Mouse (Mus musculus) erythroid progenitor cell, adult 5-6 weeks (primary cell): ENCODE results near the gene Enpp7. TPM values are rescaled to one million over a fixed set of nuclear protein-coding genes. Genes with fewer than 3 reads are reported as not detected.

ENCODE experiments used
- ATAC-seq: replicated peaks from 2 replicates; pipeline ENCODE4 v1.8.0; 2016; ENCODE audit warnings: moderate number of reproducible peaks, mild to moderate bottlenecking, moderate TSS enrichment, inconsistent platforms; ENCODE audit not compliant: poor library complexity, low FRiP score, severe bottlenecking
- total RNA-seq, 2 experiments: library from RNA; stranded (forward) in 1 of 2; stranded (reverse) in 1 of 2; fragments of 150-400 nt in 1 of 2; fragments of 186-747, 209-891 nt in 1 of 2; gene quantifications; 2 replicates each; pipeline versions ENCODE4 v1.2.3 to v1.2.4; 2015 to 2017; ENCODE audit warnings: low replicate concordance in 2 of 2

Enpp7 gene
- total RNA-seq, 2 experiments from 2014 or later, result not detected

DNA sequence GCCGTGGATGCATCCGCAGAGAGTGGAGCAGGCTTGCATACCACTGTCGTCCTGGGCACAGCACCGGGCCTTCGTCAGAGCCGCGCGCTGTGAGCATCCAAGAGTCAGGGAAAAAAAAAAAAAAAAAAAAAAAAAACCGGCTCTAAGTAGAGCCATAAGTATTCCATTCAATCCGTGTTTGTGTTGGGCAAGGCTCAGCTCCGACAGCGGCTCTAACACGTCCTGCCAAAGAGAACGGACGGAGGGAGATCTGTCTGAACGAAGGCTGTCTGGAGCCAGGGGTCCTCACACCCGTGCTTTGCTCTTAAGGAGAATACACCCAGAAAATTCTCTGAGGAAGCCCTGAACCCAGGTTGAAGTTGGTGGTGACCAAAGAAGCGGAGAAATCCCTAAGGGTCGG is 46.6 kb downstream of the Enpp7 start:
- ATAC-seq, result no peak

DNA sequence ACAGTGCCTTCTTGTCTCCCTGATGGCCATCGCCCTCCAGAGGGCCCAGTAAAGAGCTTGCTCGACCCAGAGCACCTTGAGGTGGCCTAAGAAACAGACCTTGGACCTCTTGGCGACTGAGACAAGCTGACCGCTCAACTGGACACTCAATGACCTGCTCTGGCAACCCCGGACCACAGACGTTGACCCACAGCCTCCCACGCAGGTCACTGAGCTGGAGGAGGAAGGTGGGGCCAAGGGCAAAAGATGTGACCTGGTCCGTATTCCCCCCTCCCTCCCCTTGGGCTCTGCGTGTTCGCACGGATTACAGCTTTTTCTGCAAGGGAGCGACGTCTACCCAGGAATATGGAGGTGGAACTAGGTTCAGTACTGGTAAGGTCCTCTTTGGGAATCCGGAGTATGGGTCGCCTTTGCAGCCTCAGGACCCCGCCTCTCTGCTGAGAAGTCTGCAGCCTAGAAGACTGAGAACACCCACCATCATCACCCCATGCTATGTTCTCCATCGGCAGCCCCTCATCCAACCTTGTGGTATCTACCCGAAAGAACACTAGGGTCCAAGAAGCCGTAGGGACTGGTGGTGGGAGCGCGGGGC is 47.2 kb downstream of the Enpp7 start:
- no peak for ATAC-seq

DNA sequence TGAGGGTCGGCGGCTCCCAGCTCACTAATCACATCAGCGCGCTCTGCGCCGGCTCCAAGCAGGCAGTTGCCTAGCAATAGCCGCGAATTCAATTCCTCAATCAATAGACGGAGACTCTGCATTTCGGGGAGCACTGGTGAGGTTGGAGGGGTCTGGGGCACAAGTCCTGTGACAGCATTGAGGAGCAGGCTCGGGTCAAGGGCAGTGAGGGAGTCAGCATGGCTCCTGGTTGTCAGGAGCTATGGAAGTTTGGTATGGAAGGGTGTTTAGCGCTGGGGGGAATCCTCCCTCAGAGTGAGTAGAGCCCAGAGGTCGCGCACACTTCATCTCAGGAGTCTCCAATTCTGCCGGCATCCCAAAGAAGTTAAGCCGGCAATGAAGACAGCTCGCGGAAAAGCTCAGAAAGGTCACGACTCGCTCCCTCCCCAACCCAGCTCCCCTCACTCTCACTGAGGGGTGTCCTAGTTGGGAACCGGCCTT is 47.7 kb downstream of the Enpp7 start:
- ATAC-seq, result no peak

DNA sequence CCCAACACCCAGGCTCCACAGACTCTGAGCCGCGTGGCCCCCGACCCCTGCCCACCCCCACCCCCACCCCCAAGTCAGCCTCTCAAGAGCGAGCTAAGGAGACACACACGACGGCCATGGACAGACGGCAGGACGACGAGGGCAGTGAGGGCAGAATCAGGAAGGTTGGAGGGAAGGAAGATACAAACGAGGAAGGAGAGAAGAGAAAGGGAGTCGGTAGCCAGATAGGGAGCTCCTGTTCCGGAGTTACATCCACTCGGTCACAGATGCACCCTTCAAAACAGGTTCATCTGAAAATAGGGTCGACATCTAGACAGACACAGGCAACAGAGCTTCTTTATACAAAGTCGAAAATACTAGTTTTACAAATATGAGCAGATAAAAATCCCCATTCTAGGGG is 48.5 kb downstream of the Enpp7 start:
- ATAC-seq, result no peak

DNA sequence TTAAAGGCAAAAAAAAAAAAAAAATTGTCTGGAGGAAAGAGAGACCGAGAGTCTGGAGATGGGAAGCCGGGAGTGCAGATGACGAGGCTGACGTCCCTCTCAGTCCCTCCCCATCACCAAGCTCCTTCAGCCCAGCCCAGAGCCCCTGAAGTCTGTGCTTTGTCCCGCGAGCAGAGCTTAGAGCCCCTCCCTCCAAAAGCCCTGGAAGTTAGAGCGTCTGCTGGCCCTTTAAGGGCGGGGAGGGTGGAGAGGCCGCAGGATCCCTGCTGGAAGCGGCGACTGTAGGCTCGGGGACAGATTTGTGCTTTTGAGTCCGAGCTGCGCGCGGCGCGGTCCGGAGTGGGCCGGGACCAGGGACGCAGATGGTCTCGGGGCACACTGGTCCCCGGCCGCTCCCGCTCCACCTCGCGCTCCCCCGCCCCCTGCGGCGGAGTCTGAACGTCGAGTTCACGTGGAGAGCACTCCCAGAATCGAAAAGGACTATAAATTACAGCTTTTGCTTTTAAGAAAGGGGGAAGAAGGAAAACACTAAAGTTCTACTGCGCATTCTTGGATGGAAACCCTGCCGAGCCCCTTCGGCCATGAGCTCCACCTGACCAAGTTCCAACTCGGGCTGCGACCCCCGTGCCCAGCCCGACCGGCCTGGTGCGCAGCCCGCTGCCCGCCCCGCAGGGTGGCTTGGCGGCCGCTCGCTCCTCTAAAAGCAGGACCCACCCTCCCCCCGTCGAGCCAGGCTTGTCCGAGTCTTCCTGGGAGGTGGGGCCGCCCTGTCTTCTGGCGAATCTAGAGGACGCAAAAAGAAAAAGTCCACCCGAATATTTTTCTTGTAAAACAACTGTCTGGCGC is 49.2 kb downstream of the Enpp7 start:
- no peak for ATAC-seq

DNA sequence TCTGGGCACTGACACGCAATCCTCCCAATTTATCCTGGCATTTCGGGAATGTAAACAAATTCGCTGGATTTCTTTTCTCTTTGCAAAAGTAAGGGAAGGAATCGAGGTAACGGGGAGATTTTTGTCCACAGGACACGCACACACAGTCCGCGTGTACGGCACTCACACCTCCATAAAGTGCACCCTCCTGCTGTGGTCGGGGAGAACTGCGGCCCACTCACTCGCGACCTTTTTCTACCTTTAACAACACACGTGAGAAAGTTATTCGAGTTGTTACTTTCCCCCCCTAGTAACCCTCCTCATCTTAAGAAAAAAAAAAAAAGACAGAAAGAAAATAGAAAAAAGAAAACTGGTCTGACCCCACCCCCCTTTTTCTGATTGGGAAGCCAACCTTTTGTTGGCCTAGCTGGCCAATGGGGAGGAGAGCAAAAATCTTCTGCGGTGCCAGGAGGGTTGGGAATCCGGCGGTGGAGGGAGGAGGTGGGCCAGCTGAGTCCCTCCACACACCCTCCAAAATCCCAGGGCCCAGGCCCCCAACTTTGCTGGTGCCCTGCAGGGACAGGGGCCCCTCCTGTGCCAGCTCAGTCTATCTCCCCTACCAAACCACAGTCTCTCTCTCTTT is 49.9 kb downstream of the Enpp7 start:
- ATAC-seq, result no peak

DNA sequence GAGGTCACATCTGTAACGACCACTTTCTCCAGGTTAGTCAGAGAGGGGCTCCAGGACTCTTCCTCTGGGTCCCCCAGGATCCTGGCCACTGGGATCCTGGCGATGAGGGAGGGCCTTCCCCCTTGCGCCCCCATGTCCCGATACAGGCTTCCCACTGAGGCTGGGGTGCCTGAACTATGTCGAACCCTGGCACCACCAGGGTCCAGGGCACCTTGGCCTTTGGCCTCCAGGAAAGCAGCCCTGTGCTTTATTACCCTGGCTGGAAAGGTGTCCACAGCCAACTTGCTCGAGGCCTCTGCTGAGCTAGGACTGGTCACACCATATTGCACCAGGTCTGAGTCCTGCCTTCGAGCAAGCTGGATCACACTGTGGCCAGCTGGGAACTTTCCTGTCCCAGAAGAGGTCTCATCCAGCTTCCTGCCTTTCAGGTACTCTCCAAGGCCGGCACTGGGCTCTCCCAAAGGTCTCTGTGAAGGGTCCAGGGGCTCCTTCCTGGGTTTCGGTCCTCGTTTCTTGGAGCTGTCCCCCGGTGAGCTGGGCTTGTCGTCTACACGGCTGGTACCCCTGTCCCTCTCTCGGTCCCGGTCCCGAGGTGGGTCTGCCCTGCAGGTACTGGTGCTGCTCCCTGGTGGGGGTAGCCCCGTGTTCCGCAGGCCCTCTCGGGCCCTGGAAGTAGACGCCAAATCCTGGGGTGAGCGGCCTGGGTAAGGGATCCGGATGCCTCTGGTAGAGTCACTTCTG is 50.9 kb downstream of the Enpp7 start:
- ATAC-seq, result no peak

DNA sequence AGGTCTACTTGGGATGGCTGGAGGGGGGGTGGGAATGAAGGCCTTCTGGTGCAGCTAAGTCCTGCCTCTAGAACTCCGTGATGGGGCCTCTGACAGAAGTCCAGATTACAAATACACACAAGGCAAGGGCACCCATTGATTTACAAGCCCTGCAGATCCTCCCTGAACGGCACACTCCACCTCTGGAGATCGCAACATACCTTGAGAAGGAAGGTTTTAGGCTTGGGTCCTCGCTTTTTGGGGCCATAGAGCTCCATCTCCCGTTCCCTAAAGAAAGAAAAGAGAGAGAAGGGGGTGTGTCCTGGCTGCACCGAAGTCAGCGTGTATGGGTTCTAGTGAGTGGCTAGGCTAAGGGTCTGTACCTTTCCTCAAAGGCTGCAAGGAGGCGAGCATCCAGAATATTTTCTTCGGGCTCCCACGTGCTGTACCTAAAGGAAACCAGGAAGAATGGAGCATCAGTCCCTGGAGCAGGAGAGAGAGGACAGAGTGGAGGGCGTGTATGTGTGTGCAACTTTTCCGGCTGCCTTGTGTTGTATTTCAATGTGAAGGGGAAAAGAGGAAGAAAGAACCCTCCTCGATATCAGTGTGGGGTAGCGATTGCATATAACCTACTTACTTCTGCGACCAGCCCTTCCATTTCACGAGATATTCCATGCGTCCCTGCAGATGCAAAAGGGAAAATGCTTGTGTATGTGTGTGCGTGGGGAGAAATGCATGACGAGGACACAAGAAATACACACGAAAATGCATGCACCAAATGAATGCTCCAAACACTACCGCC is 51.9 kb downstream of the Enpp7 start:
- ATAC-seq, result no peak

DNA sequence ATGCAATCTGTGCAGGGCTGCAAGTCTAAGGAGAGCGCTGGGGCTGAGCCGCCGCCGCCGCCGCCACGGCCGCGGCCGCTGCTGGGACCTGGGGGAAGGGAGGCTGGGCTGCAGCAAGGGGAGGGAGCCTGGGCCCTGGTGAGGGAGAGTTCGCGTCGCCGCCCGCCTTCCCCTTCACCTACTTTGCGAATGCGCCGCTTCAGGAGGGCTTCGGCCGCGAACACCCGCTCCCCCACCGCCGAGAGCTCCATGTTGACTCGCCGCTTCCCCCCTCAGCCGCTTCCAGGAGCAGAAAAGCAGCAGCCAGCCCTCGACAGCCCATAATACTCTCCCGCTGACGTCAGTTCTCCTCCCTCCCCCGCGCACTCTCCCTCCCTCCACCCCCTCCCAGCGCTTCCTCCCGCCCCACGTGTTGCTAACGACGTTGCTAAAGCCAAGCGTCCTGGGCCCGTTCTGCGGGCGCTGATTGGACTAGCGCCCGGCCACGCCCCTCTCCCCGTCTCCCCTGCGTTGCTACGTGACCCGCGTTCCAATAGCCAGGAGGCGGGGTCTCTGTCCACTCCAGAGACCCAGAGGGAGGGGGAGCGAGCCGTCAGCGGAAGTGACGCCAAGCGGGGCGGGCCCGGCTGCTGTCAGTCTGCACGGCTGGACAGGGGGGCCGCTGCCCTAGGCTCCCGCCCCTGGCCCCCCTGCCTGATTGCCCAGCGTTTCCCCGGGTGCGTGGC is 52.8 kb downstream of the Enpp7 start, which contains the start of gene Cbx8:
Cbx8 (minus strand) TSS at position 370 of the 725 bp plus-strand sequence.
- peak; percentile 76 for ATAC-seq

DNA sequence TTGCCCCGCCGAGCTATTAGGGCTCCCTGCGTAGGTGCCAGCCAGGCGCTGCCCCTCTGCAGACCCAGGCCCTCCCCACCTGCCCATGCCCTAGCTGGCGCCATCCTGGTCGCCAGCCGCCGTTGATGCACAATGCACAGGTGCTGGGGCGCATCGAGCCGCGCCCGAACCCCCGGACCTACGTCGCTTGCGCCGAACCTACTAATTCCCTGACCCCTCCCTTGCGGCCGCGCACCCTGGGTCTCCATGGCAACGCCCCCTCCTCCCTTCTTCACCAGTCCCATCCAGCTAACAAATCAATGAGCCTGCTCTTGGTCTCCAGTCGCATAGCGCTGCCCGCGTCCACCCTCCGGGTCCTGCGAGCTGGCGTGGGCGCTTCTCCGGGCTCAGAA is 53.3 kb downstream of the Enpp7 start:
- no peak for ATAC-seq

DNA sequence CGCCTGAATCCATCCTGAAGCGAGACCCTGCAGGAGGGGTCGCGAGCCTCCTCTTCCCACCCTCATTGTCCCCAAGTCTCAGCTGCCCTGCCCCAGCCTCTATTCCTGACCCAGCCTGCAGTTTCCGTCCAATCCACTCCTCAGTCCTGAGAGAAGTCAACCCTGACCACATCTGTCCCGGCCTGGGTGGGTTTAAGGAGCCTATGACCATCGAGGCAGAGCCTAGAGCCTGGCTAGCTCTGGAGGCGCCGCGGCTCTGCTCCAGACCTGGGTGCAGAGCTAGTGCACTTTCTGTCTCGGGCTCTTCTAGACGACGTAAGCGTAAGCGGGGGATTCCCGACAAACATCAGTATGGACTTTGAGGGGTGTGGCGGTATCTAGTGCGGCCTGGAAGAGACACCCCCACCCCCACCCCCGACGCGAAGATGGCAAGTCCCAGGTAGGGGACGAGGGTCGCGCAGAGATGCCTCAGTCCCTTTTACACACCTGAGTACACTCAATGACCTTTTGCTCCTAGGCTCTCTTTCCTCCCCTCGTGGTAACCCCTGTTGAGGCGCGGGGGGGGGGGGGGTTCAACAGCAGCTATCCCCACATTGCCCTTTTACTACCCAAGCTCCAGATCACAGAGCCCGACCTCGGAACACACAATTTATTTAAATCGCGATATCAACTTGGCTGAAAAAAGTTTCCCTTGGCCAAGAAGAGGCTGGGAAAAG is 53.9 kb downstream of the Enpp7 start:
- no peak; the same call in 1 of the 2 replicates for ATAC-seq

Other genes starting within 250 kb of the Enpp7 start
- not detected in 2 replicates for gene Rbfox3, start 76.6 kb upstream of the Enpp7 start, total RNA-seq (2015; ENCODE audit: low replicate concordance)
- gene Rbfox3, start 76.6 kb upstream of the Enpp7 start, total RNA-seq (2017; ENCODE audit: low replicate concordance), result not detected in 2 replicates
- gene Cbx2, start 34.8 kb downstream of the Enpp7 start, total RNA-seq (2015; ENCODE audit: low replicate concordance), result not detected in 2 replicates
- gene Cbx2, start 34.8 kb downstream of the Enpp7 start, total RNA-seq (2017; ENCODE audit: low replicate concordance), result 0.51 TPM in 1 of 2 replicates, not detected in the other
- 1.3 TPM in 1 of 2 replicates, not detected in the other for gene Cbx8, start 52.8 kb downstream of the Enpp7 start, total RNA-seq (2015; ENCODE audit: low replicate concordance)
- gene Cbx8, start 52.8 kb downstream of the Enpp7 start, total RNA-seq (2017; ENCODE audit: low replicate concordance), result 1.0 and 3.3 TPM in 2 replicates
- 5.4 and 13.4 TPM in 2 replicates for gene Cbx4, start 98.0 kb downstream of the Enpp7 start, total RNA-seq (2015; ENCODE audit: low replicate concordance)
- gene Cbx4, start 98.0 kb downstream of the Enpp7 start, total RNA-seq (2017; ENCODE audit: low replicate concordance), result 2.7 and 4.4 TPM in 2 replicates
- gene Tbc1d16, start 240.3 kb downstream of the Enpp7 start, total RNA-seq (2015; ENCODE audit: low replicate concordance), result 0.84 and 1.1 TPM in 2 replicates
- 0.26 TPM in 1 of 2 replicates, not detected in the other for gene Tbc1d16, start 240.3 kb downstream of the Enpp7 start, total RNA-seq (2017; ENCODE audit: low replicate concordance)
- not detected in 2 replicates for gene Ccdc40, start 240.4 kb downstream of the Enpp7 start, total RNA-seq (2015; ENCODE audit: low replicate concordance)
- gene Ccdc40, start 240.4 kb downstream of the Enpp7 start, total RNA-seq (2017; ENCODE audit: low replicate concordance), result 0.13 and 1.9 TPM in 2 replicates